Mouse (Mus musculus) ES-E14 (cell line): Measurements from ENCODE around the gene Cabp1.

Experiments used
- CHD2 ChIP-seq: IDR thresholded peaks from 2 replicates; pipeline ENCODE4 v1.6.1; 2014; ENCODE audit warnings: mild to moderate bottlenecking, low read depth, low read length, inconsistent platforms
- HCFC1 ChIP-seq: IDR thresholded peaks from 2 replicates; pipeline ENCODE4 v1.6.1; 2012; ENCODE audit warnings: low read length, inconsistent platforms, borderline replicate concordance; ENCODE audit not compliant: insufficient read depth
- ZNF384 ChIP-seq: IDR thresholded peaks from 2 replicates; pipeline ENCODE4 v1.6.1; 2012; ENCODE audit warnings: low read depth, low read length, inconsistent platforms

DNA sequence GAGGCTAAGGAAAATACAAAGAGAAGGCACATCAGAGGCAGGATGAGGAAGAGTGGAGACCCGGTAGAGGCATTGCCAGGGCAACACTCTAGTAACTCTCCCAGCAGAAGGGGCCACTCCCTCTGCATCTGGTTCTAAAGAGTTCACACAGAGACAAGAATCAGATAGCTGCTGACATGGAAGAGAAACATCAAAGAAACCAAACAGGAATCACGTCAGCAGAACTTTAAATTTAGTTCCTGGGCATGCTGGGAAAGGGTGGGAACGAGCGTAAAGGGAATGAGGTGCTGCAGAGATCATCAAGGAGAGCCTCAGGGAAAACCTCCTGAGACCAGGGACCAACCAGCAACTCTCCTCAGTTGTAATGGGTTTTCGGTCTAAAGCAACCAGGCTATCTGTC is 43.2 kb downstream of the Cabp1 start:
- TF ChIP-seq CHD2 (no peak), HCFC1 (no peak), ZNF384 (no peak)
